Mouse (Mus musculus) T-cell, adult 2 months (primary cell): Measurements from ENCODE around the gene Fut11.
"Not testable (repeated sequence)": the region's sequence is repeated elsewhere in the genome, so short reads cannot be mapped to it uniquely, and the experiment has no call there.

Experiments
- DNase-seq: peaks from one replicate; pipeline ENCODE4 v3.0.0; 2022; ENCODE audit warnings: low spot score

The Fut11 gene

GRCm38 (mm10) chr14:20674064-20674833, 20.5 kb upstream of the Fut11 start, which contains the start of gene Sec24c:
TSS of gene Sec24c (plus strand) at chr14:20674308.
- peak; percentile 96 for DNase-seq

- no peak for DNase-seq
These were observed 16.9 kb upstream of the Fut11 start for GRCm38 (mm10) chr14:20677906-20678305.

- no peak for DNase-seq
These were observed 13.0 kb upstream of the Fut11 start for GRCm38 (mm10) chr14:20681742-20682141.

- DNase-seq, result peak; percentile 87
These were observed 12.3 kb upstream of the Fut11 start for GRCm38 (mm10) chr14:20682498-20682897.

GRCm38 (mm10) chr14:20686576-20686975, 8.2 kb upstream of the Fut11 start:
- no peak for DNase-seq

- no peak for DNase-seq
These were observed 5.8 kb upstream of the Fut11 start for GRCm38 (mm10) chr14:20689009-20689408.

- DNase-seq, result no peak
These were observed 3.0 kb upstream of the Fut11 start for GRCm38 (mm10) chr14:20691772-20692171.

GRCm38 (mm10) chr14:20693589-20694101, 1.1 kb upstream of the Fut11 start:
- DNase-seq, result no peak

GRCm38 (mm10) chr14:20694185-20694883, 434 bp upstream of the Fut11 start:
- no peak for DNase-seq

GRCm38 (mm10) chr14:20695761-20696520, 1.2 kb downstream of the Fut11 start:
- no peak for DNase-seq

GRCm38 (mm10) chr14:20696986-20697385, 2.2 kb downstream of the Fut11 start:
- DNase-seq, result peak; percentile 46

- no peak for DNase-seq
These were observed 3.7 kb downstream of the Fut11 start for GRCm38 (mm10) chr14:20698515-20698914.

GRCm38 (mm10) chr14:20700362-20700761, 5.6 kb downstream of the Fut11 start:
- DNase-seq, result no peak

GRCm38 (mm10) chr14:20701554-20701953, 6.8 kb downstream of the Fut11 start:
- DNase-seq, result no peak

GRCm38 (mm10) chr14:20702096-20702740, 7.5 kb downstream of the Fut11 start:
- no peak for DNase-seq

- peak; percentile 73 for DNase-seq
These were observed 8.1 kb downstream of the Fut11 start, which contains the start of gene Chchd1 for GRCm38 (mm10) chr14:20702741-20703381. TSS of gene Chchd1 (plus strand) at chr14:20703006.

- DNase-seq, result not testable (repeated sequence)
These were observed 8.7 kb downstream of the Fut11 start for GRCm38 (mm10) chr14:20703461-20703860.

- DNase-seq, result peak; percentile 62
These were observed 12.7 kb downstream of the Fut11 start, which contains the start of gene Zswim8 for GRCm38 (mm10) chr14:20707201-20708190. TSS of gene Zswim8 (plus strand) at chr14:20707552.

GRCm38 (mm10) chr14:20708239-20708638, 13.5 kb downstream of the Fut11 start:
- DNase-seq, result peak; percentile 62

GRCm38 (mm10) chr14:20713832-20714231, 19.1 kb downstream of the Fut11 start:
- no peak for DNase-seq
